Mouse (Mus musculus): ENCODE measurements around the gene Anp32e.
A peak's percentile ranks its signal among the peaks of the same experiment; 100 is the strongest.
"Not testable (repeated sequence)": the region's sequence is repeated elsewhere in the genome, so short reads cannot be mapped to it uniquely, and the experiment has no call there.

The Anp32e gene

GRCm38 (mm10) chr3:95944742-95945141 lies 15.7 kb downstream of the Anp32e start:
- no peak for DNase-seq

GRCm38 (mm10) chr3:95945731-95946240 lies 16.7 kb downstream of the Anp32e start:
- no peak for DNase-seq

GRCm38 (mm10) chr3:95948325-95948724 lies 19.3 kb downstream of the Anp32e start:
- DNase-seq, result no peak

GRCm38 (mm10) chr3:95950763-95951551 lies 21.9 kb downstream of the Anp32e start:
- DNase-seq, result peak; percentile 90

GRCm38 (mm10) chr3:95951566-95951965 lies 22.5 kb downstream of the Anp32e start:
- DNase-seq, result not testable (repeated sequence)

- DNase-seq, result no peak
These were observed 24.0 kb downstream of the Anp32e start for GRCm38 (mm10) chr3:95953023-95953422.

- DNase-seq, result no peak
These were observed 24.5 kb downstream of the Anp32e start for GRCm38 (mm10) chr3:95953522-95953921.

GRCm38 (mm10) chr3:95954648-95955173 lies 25.7 kb downstream of the Anp32e start:
- DNase-seq, result not testable (repeated sequence)

GRCm38 (mm10) chr3:95955318-95955717 lies 26.3 kb downstream of the Anp32e start:
- no peak for DNase-seq

GRCm38 (mm10) chr3:95957359-95958148 lies 28.5 kb downstream of the Anp32e start:
- no peak for DNase-seq

- DNase-seq, result no peak
These were observed 30.0 kb downstream of the Anp32e start for GRCm38 (mm10) chr3:95959082-95959481.

- no peak for DNase-seq
These were observed 30.8 kb downstream of the Anp32e start for GRCm38 (mm10) chr3:95959807-95960206.

GRCm38 (mm10) chr3:95962182-95962581 lies 33.1 kb downstream of the Anp32e start:
- DNase-seq, result not testable (repeated sequence)

GRCm38 (mm10) chr3:95963230-95963629 lies 34.2 kb downstream of the Anp32e start:
- no peak for DNase-seq

GRCm38 (mm10) chr3:95963681-95964080 lies 34.6 kb downstream of the Anp32e start:
- peak; percentile 29 for DNase-seq

- DNase-seq, result no peak
These were observed 36.7 kb downstream of the Anp32e start for GRCm38 (mm10) chr3:95965518-95966451.

- no peak for DNase-seq
These were observed 40.2 kb downstream of the Anp32e start for GRCm38 (mm10) chr3:95969277-95969676.

GRCm38 (mm10) chr3:95970661-95971060 lies 41.6 kb downstream of the Anp32e start:
- DNase-seq, result not testable (repeated sequence)

GRCm38 (mm10) chr3:95972251-95972872 lies 43.3 kb downstream of the Anp32e start:
- DNase-seq, result no peak

GRCm38 (mm10) chr3:95972873-95973634 lies 44.0 kb downstream of the Anp32e start:
- DNase-seq, result no peak

GRCm38 (mm10) chr3:95977079-95977478 lies 48.0 kb downstream of the Anp32e start:
- DNase-seq, result no peak

Measured in cerebellum, adult 11 months (tissue).